Comparison of ENCODE assay signal across 13 mouse cellular contexts in the genomic region with DNA sequence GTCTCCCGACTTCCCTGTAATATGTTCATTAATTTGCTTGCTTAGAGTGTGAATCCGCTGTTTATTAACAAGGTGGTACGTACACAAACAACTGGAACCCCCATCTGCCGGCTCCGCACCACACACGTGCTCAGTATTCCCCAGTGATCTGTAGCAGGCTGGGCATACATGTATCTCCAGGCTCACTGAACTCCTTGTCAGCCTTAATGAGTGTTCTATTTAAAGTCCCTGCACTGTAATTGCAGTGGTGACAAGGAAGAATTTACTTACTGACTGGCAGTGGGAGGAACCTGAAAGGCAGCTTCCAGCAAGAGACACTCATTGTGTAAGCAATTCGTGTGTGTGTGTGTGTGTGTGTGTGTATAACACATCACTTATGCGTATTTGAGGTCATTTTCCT.
DNase-seq lines count a peak whose midpoint lies in the region; ATAC-seq and TF ChIP-seq lines count a peak whose summit lies in the region.
"Had no signal": no experiment of that assay in that cellular context is flagged by ENCODE, and none has a peak within 500 bp of the region (broad histone marks: within the 10 kb centered on the region; RNA-seq: fewer than 3 reads in every experiment).

No protein-coding gene starts in this region.

- 60% methylated on average over 8 of the region's 8 CpGs for WGBS in embryonic facial prominence, embryonic 14.5 days
- WGBS in embryonic facial prominence, embryonic 10.5 days = 82% methylated on average over 8 of the region's 8 CpGs
- WGBS in heart, postnatal 0 days = 35% methylated on average over 8 of the region's 8 CpGs
- WGBS in midbrain, embryonic 16.5 days = 52% methylated on average over 8 of the region's 8 CpGs

- DNase-seq in embryonic facial prominence, embryonic 14.5 days (ENCODE audit: low spot score) = peak; percentile 56
- DNase-seq in embryonic facial prominence, embryonic 10.5 days (ENCODE audit: low spot score) = no peak
- DNase-seq in left cerebral cortex, postnatal 25 days (ENCODE audit: low spot score in 2 of 2) = peak; percentile 10 to 12
- DNase-seq in left cerebral cortex, adult 2 months (ENCODE audit: extremely low spot score in 1 of 2, low spot score in 2 of 2) = no peak
- DNase-seq in heart, postnatal 0 days (ENCODE audit: low spot score) = peak; percentile 81
- DNase-seq in ovary, postnatal 36 days (ENCODE audit: low spot score) = no peak
- no peak for DNase-seq in urinary bladder, postnatal 36 days (ENCODE audit: low spot score in 2 of 2)
- DNase-seq: adrenal gland, adult 8-10 months; thymus, adult 18-20 months had no signal

- no peak for TF ChIP-seq CTCF in left cerebral cortex, adult 2 months (IDR thresholded peaks at IDR 0.05)
- TF ChIP-seq CTCF in heart, postnatal 0 days (IDR thresholded peaks at IDR 0.05; ENCODE audit: low read depth) = no peak

- no peak overlapping the region for H3K4me3 ChIP-seq in embryonic facial prominence, embryonic 14.5 days (ENCODE audit: low read depth, low read length)
- no peak overlapping the region for H3K4me3 ChIP-seq in embryonic facial prominence, embryonic 10.5 days
- no peak overlapping the region for H3K4me3 ChIP-seq in left cerebral cortex, adult 2 months
- H3K4me3 ChIP-seq in heart, postnatal 0 days (ENCODE audit: low read depth, low read length) = peak overlapping the region; percentile 15; the same call in 1 of the 2 replicates
- H3K4me3 ChIP-seq in midbrain, embryonic 16.5 days (ENCODE audit: low read depth, low read length) = no peak overlapping the region
- H3K4me3 ChIP-seq: kidney, embryonic 15.5 days; myocyte had no signal

- no peaks in the 10 kb centered on the region for H3K4me1 ChIP-seq in embryonic facial prominence, embryonic 14.5 days (ENCODE audit: control insufficient read depth, insufficient read depth, low read length)
- H3K4me1 ChIP-seq in embryonic facial prominence, embryonic 10.5 days = peaks cover 10% of the 10 kb centered on the region; the same call in 1 of the 2 replicates
- peaks cover 6% of the 10 kb centered on the region for H3K4me1 ChIP-seq in heart, postnatal 0 days (ENCODE audit: control insufficient read depth, insufficient read depth)
- H3K4me1 ChIP-seq in midbrain, embryonic 16.5 days (ENCODE audit: control insufficient read depth, insufficient read depth, low read length) = peaks cover 8% of the 10 kb centered on the region
- H3K4me1 ChIP-seq: kidney, embryonic 15.5 days had no signal

- H3K9me3 ChIP-seq in embryonic facial prominence, embryonic 14.5 days (ENCODE audit: control insufficient read depth, low read length) = no peaks in the 10 kb centered on the region
- H3K9me3 ChIP-seq in embryonic facial prominence, embryonic 10.5 days = no peaks in the 10 kb centered on the region
- H3K9me3 ChIP-seq in heart, postnatal 0 days (replicated peaks; ENCODE audit: control insufficient read depth, low read length) = no peaks in the 10 kb centered on the region
- no peaks in the 10 kb centered on the region for H3K9me3 ChIP-seq in midbrain, embryonic 16.5 days (replicated peaks; ENCODE audit: control insufficient read depth, low read length, poor library complexity, severe bottlenecking)
- H3K9me3 ChIP-seq: kidney, embryonic 15.5 days had no signal

- no peak for TF ChIP-seq EP300 in heart, postnatal 0 days (IDR thresholded peaks at IDR 0.05; ENCODE audit: low read depth)

- ATAC-seq in embryonic facial prominence, embryonic 14.5 days (ENCODE audit: low read depth) = peak; percentile 85
- ATAC-seq in heart, postnatal 0 days (ENCODE audit: insufficient read depth, low read depth) = peak; percentile 90
- peak; percentile 85 for ATAC-seq in midbrain, embryonic 16.5 days

- H3K9ac ChIP-seq in embryonic facial prominence, embryonic 14.5 days (ENCODE audit: low read depth, low read length) = no peak overlapping the region
- H3K9ac ChIP-seq in heart, postnatal 0 days (replicated peaks; ENCODE audit: low read depth, low read length) = no peak overlapping the region; the same call in 1 of the 2 replicates
- no peak overlapping the region for H3K9ac ChIP-seq in midbrain, embryonic 16.5 days (ENCODE audit: low read depth, low read length)
- H3K9ac ChIP-seq: kidney, embryonic 15.5 days had no signal

- H3K27ac ChIP-seq in embryonic facial prominence, embryonic 14.5 days (replicated peaks; ENCODE audit: low read depth, low read length) = no peak overlapping the region
- H3K27ac ChIP-seq in embryonic facial prominence, embryonic 10.5 days (replicated peaks) = no peak overlapping the region
- H3K27ac ChIP-seq in left cerebral cortex, adult 2 months = no peak overlapping the region
- peak overlapping the region; percentile 76 for H3K27ac ChIP-seq in heart, postnatal 0 days (ENCODE audit: low read depth)
- no peak overlapping the region for H3K27ac ChIP-seq in midbrain, embryonic 16.5 days (ENCODE audit: low read length)
- H3K27ac ChIP-seq: kidney, embryonic 15.5 days; macrophage had no signal

- intact Hi-C loops in left cerebral cortex, postnatal 25 days (cut with DNase I) = no loop called here
- intact Hi-C loops in left cerebral cortex, adult 2 months (cut with DNase I) = no loop called here

- no peaks in the 10 kb centered on the region for H3K27me3 ChIP-seq in embryonic facial prominence, embryonic 14.5 days (replicated peaks; ENCODE audit: control insufficient read depth, insufficient read depth, low read length)
- H3K27me3 ChIP-seq in embryonic facial prominence, embryonic 10.5 days (replicated peaks; ENCODE audit: low read depth, poor library complexity, severe bottlenecking) = no peaks in the 10 kb centered on the region
- no peaks in the 10 kb centered on the region for H3K27me3 ChIP-seq in heart, postnatal 0 days (ENCODE audit: control insufficient read depth, insufficient read depth, low read length)
- no peaks in the 10 kb centered on the region for H3K27me3 ChIP-seq in midbrain, embryonic 16.5 days (ENCODE audit: control insufficient read depth, insufficient read depth, low read depth, low read length)
- H3K27me3 ChIP-seq: kidney, embryonic 15.5 days had no signal

- no peaks in the 10 kb centered on the region for H3K36me3 ChIP-seq in embryonic facial prominence, embryonic 14.5 days (ENCODE audit: control insufficient read depth, insufficient read depth, low read length)
- H3K36me3 ChIP-seq in embryonic facial prominence, embryonic 10.5 days (replicated peaks) = no peaks in the 10 kb centered on the region
- H3K36me3 ChIP-seq in heart, postnatal 0 days (replicated peaks; ENCODE audit: control insufficient read depth, insufficient read depth, low read length) = no peaks in the 10 kb centered on the region
- H3K36me3 ChIP-seq in midbrain, embryonic 16.5 days (ENCODE audit: control insufficient read depth, insufficient read depth, low read length) = no peaks in the 10 kb centered on the region

- H3K4me2 ChIP-seq in embryonic facial prominence, embryonic 14.5 days (ENCODE audit: low read depth, low read length) = no peak overlapping the region
- H3K4me2 ChIP-seq in heart, postnatal 0 days (ENCODE audit: low read depth, low read length) = peak overlapping the region; percentile 49
- 0 out of 2 replicates have a peak overlapping the region, but pooled peaks have one; percentile 16 for H3K4me2 ChIP-seq in midbrain, embryonic 16.5 days (ENCODE audit: low read length)
- H3K4me2 ChIP-seq: kidney, embryonic 15.5 days had no signal

Comparison
In these comparisons a context has a peak if more than half of its experiments do, and no peak if none do; other contexts are left out.
1. DNase-seq: peak in embryonic facial prominence, embryonic 14.5 days (single experiment), left cerebral cortex, postnatal 25 days (2 of 2) and heart, postnatal 0 days (single experiment); none in embryonic facial prominence, embryonic 10.5 days (single experiment), left cerebral cortex, adult 2 months (0 of 2), ovary, postnatal 36 days (single experiment) and urinary bladder, postnatal 36 days (0 of 2).
2. Peak in every context shown above with its lines, with median percentiles within 50 percentile points of each other: ATAC-seq.